Mouse (Mus musculus) right cerebral cortex, postnatal 10 days (tissue): Measurements from ENCODE around the gene Mthfd1.
"Not testable (repeated sequence)": the region's sequence is repeated elsewhere in the genome, so short reads cannot be mapped to it uniquely, and the experiment has no call there.

Source experiments
- DNase-seq, 2 experiments: peaks; one replicate each; pipeline ENCODE4 v3.0.0; 2021; ENCODE audit warnings: low spot score in 2 of 2

The Mthfd1 gene

GRCm38 (mm10) chr12:76254725-76255498, at the start of gene Mthfd1:
Gene Mthfd1 (plus strand): TSS chr12:76255298.
- DNase-seq, result peak; percentile 98 to 99

- DNase-seq, result no peak
Measured at GRCm38 (mm10) chr12:76209429-76209974, 45.6 kb upstream of the Mthfd1 start.

GRCm38 (mm10) chr12:76215121-76215520, 40.0 kb upstream of the Mthfd1 start:
- no peak for DNase-seq

GRCm38 (mm10) chr12:76216716-76217115, 38.4 kb upstream of the Mthfd1 start:
- no peak for DNase-seq

GRCm38 (mm10) chr12:76222104-76222503, 33.0 kb upstream of the Mthfd1 start:
- not testable (repeated sequence) for DNase-seq

GRCm38 (mm10) chr12:76230644-76231043, 24.5 kb upstream of the Mthfd1 start:
- no peak for DNase-seq

- DNase-seq, result no peak
Measured at GRCm38 (mm10) chr12:76235253-76235652, 19.8 kb upstream of the Mthfd1 start.

- DNase-seq, result no peak
Measured at GRCm38 (mm10) chr12:76239145-76239838, 15.8 kb upstream of the Mthfd1 start.

GRCm38 (mm10) chr12:76239839-76240571, 15.1 kb upstream of the Mthfd1 start:
- DNase-seq, result no peak

- no peak for DNase-seq
Measured at GRCm38 (mm10) chr12:76240670-76241069, 14.4 kb upstream of the Mthfd1 start.

GRCm38 (mm10) chr12:76241084-76241483, 14.0 kb upstream of the Mthfd1 start:
- DNase-seq, result no peak

- no peak for DNase-seq
Measured at GRCm38 (mm10) chr12:76241833-76242232, 13.3 kb upstream of the Mthfd1 start.

- no peak for DNase-seq
Measured at GRCm38 (mm10) chr12:76244981-76245380, 10.1 kb upstream of the Mthfd1 start.

GRCm38 (mm10) chr12:76246646-76247045, 8.5 kb upstream of the Mthfd1 start, which contains the start of gene Tex21:
Gene Tex21 (minus strand): TSS chr12:76246746.
- no peak for DNase-seq

GRCm38 (mm10) chr12:76253090-76253489, 2.0 kb upstream of the Mthfd1 start:
- DNase-seq, result no peak

GRCm38 (mm10) chr12:76253591-76253990, 1.5 kb upstream of the Mthfd1 start:
- DNase-seq, result no peak

GRCm38 (mm10) chr12:76253991-76254390, 1.1 kb upstream of the Mthfd1 start:
- no peak for DNase-seq

- no peak for DNase-seq
Measured at GRCm38 (mm10) chr12:76255499-76255875, 389 bp downstream of the Mthfd1 start.

GRCm38 (mm10) chr12:76256114-76256843, 1.2 kb downstream of the Mthfd1 start:
- DNase-seq, result no peak

- no peak for DNase-seq
Measured at GRCm38 (mm10) chr12:76260673-76261072, 5.6 kb downstream of the Mthfd1 start.

GRCm38 (mm10) chr12:76261556-76261955, 6.5 kb downstream of the Mthfd1 start:
- DNase-seq, result no peak
